Mouse (Mus musculus) urinary bladder, adult 2 months (tissue): ENCODE measurements around the gene Astl. TPM values are rescaled to one million over a fixed set of nuclear protein-coding genes. Genes with fewer than 3 reads are reported as not detected.

Source experiments
- polyA plus RNA-seq: library from polyadenylated mRNA; depleted of rRNA; stranded (reverse); fragments of >200 nt; gene quantifications from 2 replicates; pipeline ENCODE4 v1.2.3, GENCODE M21; 2012; rRNA removed

Astl gene
- polyA plus RNA-seq, 1 experiment: not detected

Other genes with a start within 250 kb of the Astl start
- gene Ncaph, start 204.7 kb upstream of the Astl start, polyA plus RNA-seq: 2.6 and 3.2 TPM in 2 replicates
- 10.4 and 11.0 TPM in 2 replicates for gene Itpripl1, start 195.2 kb upstream of the Astl start, polyA plus RNA-seq
- gene 1810024B03Rik, start 130.4 kb upstream of the Astl start, polyA plus RNA-seq: 3.3 and 3.5 TPM in 2 replicates
- 53.1 and 59.2 TPM in 2 replicates for gene Snrnp200, start 130.3 kb upstream of the Astl start, polyA plus RNA-seq
- 62.3 and 68.2 TPM in 2 replicates for gene Ciao1, start 90.8 kb upstream of the Astl start, polyA plus RNA-seq
- 38.7 and 45.4 TPM in 2 replicates for gene Tmem127, start 90.7 kb upstream of the Astl start, polyA plus RNA-seq
- 46.6 and 48.7 TPM in 2 replicates for gene Stard7, start 68.4 kb upstream of the Astl start, polyA plus RNA-seq
- gene Dusp2, start 2.5 kb upstream of the Astl start, polyA plus RNA-seq: 2.9 and 3.0 TPM in 2 replicates
- 0.03 and 0.09 TPM in 2 replicates for gene Adra2b, start 24.6 kb downstream of the Astl start, polyA plus RNA-seq
- 0.24 and 0.32 TPM in 2 replicates for gene Gpat2, start 86.6 kb downstream of the Astl start, polyA plus RNA-seq
- 30.4 and 41.2 TPM in 2 replicates for gene Fahd2a, start 105.9 kb downstream of the Astl start, polyA plus RNA-seq
- gene Kcnip3, start 183.5 kb downstream of the Astl start, polyA plus RNA-seq: 4.2 and 4.8 TPM in 2 replicates
- gene Prom2, start 202.8 kb downstream of the Astl start, polyA plus RNA-seq: 112 and 118 TPM in 2 replicates
- 5.5 and 5.9 TPM in 2 replicates for gene Zfp661, start 248.5 kb downstream of the Astl start, polyA plus RNA-seq
- gene Mrps5, start 248.6 kb downstream of the Astl start, polyA plus RNA-seq: 57.9 and 68.3 TPM in 2 replicates